Mouse (Mus musculus): ENCODE data around the gene Olfr1143.

Gene Olfr1143

GRCm38 (mm10) chr2:87800292-87800691, at the start of gene Olfr1143:
TSS of gene Olfr1143 (plus strand) at chr2:87800592.
- no peak for DNase-seq (ENCODE audit: low read depth)

GRCm38 (mm10) chr2:87753891-87754290, 46.5 kb upstream of the Olfr1143 start, which contains the start of gene Olfr1141:
TSS of gene Olfr1141 (minus strand) at chr2:87753991.
- DNase-seq (ENCODE audit: low read depth) = no peak

- DNase-seq (ENCODE audit: low read depth) = no peak
Observed at GRCm38 (mm10) chr2:87776143-87776542, 24.2 kb upstream of the Olfr1143 start.

GRCm38 (mm10) chr2:87779183-87779582, 21.2 kb upstream of the Olfr1143 start, which contains the start of gene Olfr152:
TSS of gene Olfr152 (plus strand) at chr2:87779483.
- no peak for DNase-seq (ENCODE audit: low read depth)

- DNase-seq (ENCODE audit: low read depth) = no peak
Observed at GRCm38 (mm10) chr2:87809522-87809921, 9.1 kb downstream of the Olfr1143 start, which contains the start of gene Olfr1145. TSS of gene Olfr1145 (plus strand) at chr2:87809822.

- DNase-seq (ENCODE audit: low read depth) = no peak
Observed at GRCm38 (mm10) chr2:87830233-87830632, 29.8 kb downstream of the Olfr1143 start, which contains the start of gene Olfr1148. TSS of gene Olfr1148 (plus strand) at chr2:87830533.

- DNase-seq (ENCODE audit: low read depth) = no peak
Observed at GRCm38 (mm10) chr2:87843693-87844092, 43.3 kb downstream of the Olfr1143 start, which contains the start of gene Olfr1150-ps1. TSS of gene Olfr1150-ps1 (plus strand) at chr2:87843993.

All from c-Kit-positive CD71-positive TER-119-negative erythroid progenitor cells, embryonic 14.5 days (primary cell).